Mouse (Mus musculus) CH12.LX (cell line): ENCODE measurements at regions not wholly inside any gene's neighbourhood (a gene's known extent, or its start where the extent isn't known, plus 50 kb on each side); places are given as distances from the start of the nearest gene placed in this dataset.

Experiments used
- DNase-seq: peaks from one replicate; pipeline ENCODE4 v3.0.0-alpha.2; 2013; ENCODE audit errors: extremely low read depth
- H3K27ac ChIP-seq: 2 replicates; pipeline ENCODE4 v1.5.1; 2012; ENCODE audit warnings: low read depth, mild to moderate bottlenecking, control low read depth, moderate library complexity; ENCODE audit not compliant: insufficient read depth
- H3K27me3 ChIP-seq: replicated peaks from 2 replicates; pipeline ENCODE3; 2012; ENCODE audit warnings: inconsistent platforms
- H3K36me3 ChIP-seq, 2 experiments: replicated peaks in 1 of 2; 2 replicates each; pipeline versions ENCODE3 to v1.6.1; 2012; ENCODE audit warnings: inconsistent platforms in 1 of 2, low read length in 1 of 2, mild to moderate bottlenecking in 1 of 2, mixed read lengths in 1 of 2, moderate library complexity in 1 of 2; ENCODE audit not compliant: control insufficient read depth in 1 of 2, insufficient read depth in 1 of 2
- H3K4me1 ChIP-seq, 2 experiments: 2 replicates each; pipeline ENCODE4 v1.6.1; 2012; ENCODE audit warnings: inconsistent platforms in 1 of 2, moderate library complexity in 1 of 2; ENCODE audit not compliant: insufficient read depth in 2 of 2, control insufficient read depth in 1 of 2
- H3K4me2 ChIP-seq: 2 replicates; pipeline ENCODE4 v1.6.1; 2012; ENCODE audit warnings: low read depth, mild to moderate bottlenecking, control low read depth; ENCODE audit not compliant: poor library complexity, insufficient read depth, severe bottlenecking
- H3K4me3 ChIP-seq, 3 experiments: fragments of 150-350 bp in 1 of 3; sonication (generic) in 1 of 3; replicated peaks in 1 of 3; 2 replicates each; pipeline versions ENCODE3 to v1.5.1; 2011 to 2012; ENCODE audit warnings: low read depth in 2 of 3, low read length in 2 of 3, mild to moderate bottlenecking in 2 of 3, moderate library complexity in 2 of 3, control low read depth in 1 of 3, improper control_type of control experiment in 1 of 3, inconsistent platforms in 1 of 3, mixed read lengths in 1 of 3; ENCODE audit not compliant: poor library complexity in 1 of 3
- H3K79me2 ChIP-seq: replicated peaks from 2 replicates; pipeline ENCODE4 v1.6.1; 2012; ENCODE audit warnings: mild to moderate bottlenecking, moderate library complexity; ENCODE audit not compliant: control insufficient read depth, poor library complexity, insufficient read depth, severe bottlenecking; ENCODE audit errors: extremely low read depth
- H3K9ac ChIP-seq: 2 replicates; pipeline ENCODE4 v1.6.1; 2012; ENCODE audit warnings: low read depth, mild to moderate bottlenecking, control low read depth, moderate library complexity; ENCODE audit not compliant: insufficient read depth
- H3K9me3 ChIP-seq: replicated peaks from 2 replicates; pipeline ENCODE3; 2012; ENCODE audit warnings: low read length, inconsistent platforms, mixed read lengths
- CHD1 ChIP-seq: IDR thresholded peaks from 2 replicates; pipeline ENCODE4 v1.6.1; 2012; ENCODE audit warnings: low read depth, low read length, improper control_type of control experiment, inconsistent platforms
- CTCF ChIP-seq, 2 experiments: IDR thresholded peaks in 1 of 2; conservative IDR thresholded peaks in 1 of 2; 2 replicates each; pipeline ENCODE4 v1.5.1; 2011 to 2012; ENCODE audit warnings: low read depth in 2 of 2, low read length in 2 of 2, improper control_type of control experiment in 1 of 2, inconsistent platforms in 1 of 2, mild to moderate bottlenecking in 1 of 2, moderate library complexity in 1 of 2
- ELF1 ChIP-seq: IDR thresholded peaks from 2 replicates; pipeline ENCODE4 v1.6.1; 2014; ENCODE audit warnings: low read depth, mild to moderate bottlenecking, inconsistent platforms, low read length, improper control_type of control experiment
- ETS1 ChIP-seq: conservative IDR thresholded peaks from 2 replicates; pipeline ENCODE4 v1.6.1; 2012; ENCODE audit warnings: low read depth, mild to moderate bottlenecking, inconsistent platforms, low read length, improper control_type of control experiment, moderate library complexity
- KAT2A ChIP-seq: IDR thresholded peaks from 2 replicates; pipeline ENCODE4 v1.6.1; 2012; ENCODE audit warnings: low read length, improper control_type of control experiment, inconsistent platforms; ENCODE audit not compliant: insufficient replicate concordance
- MAFK ChIP-seq: IDR thresholded peaks from 2 replicates; pipeline ENCODE4 v1.6.1; 2011; ENCODE audit warnings: low read length, improper control_type of control experiment; ENCODE audit not compliant: insufficient replicate concordance
- MAX ChIP-seq: IDR thresholded peaks from 2 replicates; pipeline ENCODE4 v1.6.1; 2011; ENCODE audit warnings: low read length, improper control_type of control experiment
- MYC ChIP-seq: IDR thresholded peaks from 2 replicates; pipeline ENCODE4 v1.6.1; 2011; ENCODE audit warnings: low read depth, mild to moderate bottlenecking, improper control_type of control experiment, low read length
- NELFE ChIP-seq: IDR thresholded peaks from 2 replicates; pipeline ENCODE4 v1.6.1; 2011; ENCODE audit warnings: low read depth, low read length, improper control_type of control experiment
- RAD21 ChIP-seq: IDR thresholded peaks from 2 replicates; pipeline ENCODE4 v1.6.1; 2011; ENCODE audit warnings: low read depth, mild to moderate bottlenecking, low read length, improper control_type of control experiment, moderate library complexity
- RCOR1 ChIP-seq: conservative IDR thresholded peaks from 2 replicates; pipeline ENCODE4 v1.6.1; 2012; ENCODE audit warnings: low read depth, mild to moderate bottlenecking, inconsistent platforms, low read length, improper control_type of control experiment
- SIN3A ChIP-seq: IDR thresholded peaks from 2 replicates; pipeline ENCODE4 v1.6.1; 2012; ENCODE audit warnings: low read length, improper control_type of control experiment, inconsistent platforms
- USF2 ChIP-seq: conservative IDR thresholded peaks from 2 replicates; pipeline ENCODE4 v1.6.1; 2011; ENCODE audit warnings: low read depth, low read length, improper control_type of control experiment
- ZKSCAN1 ChIP-seq: IDR thresholded peaks from 2 replicates; pipeline ENCODE4 v1.6.1; 2012; ENCODE audit warnings: low read depth, inconsistent platforms, low read length, improper control_type of control experiment, borderline replicate concordance
- ZMIZ1 ChIP-seq: IDR thresholded peaks from 2 replicates; pipeline ENCODE4 v1.6.1; 2012; ENCODE audit warnings: low read depth, mild to moderate bottlenecking, inconsistent platforms, low read length, improper control_type of control experiment
- dilution Hi-C: fragments of 300-500 bp; cut with MboI; formaldehyde crosslinking; loops from 2 replicates; pipeline ENCODE4 v1.14.3; 2020; ENCODE audit warnings: low sequenced_read_pairs; ENCODE audit not compliant: extremely low pct_unique_long_range_greater_than_20kb, extremely low pct_ligation_motif_present
- in situ Hi-C: fragments of 300-500 bp; cut with MboI; formaldehyde crosslinking; loops from 3 replicates; pipeline ENCODE4 v1.14.3; 2019; ENCODE audit warnings: low sequenced_read_pairs, low pct_ligation_motif_present, low pct_unique_long_range_greater_than_20kb, mixed read lengths

- H3K36me3 ChIP-seq = no peaks in the 10 kb centered on the region
- H3K4me3 ChIP-seq = no peak overlapping the region
- no peaks in the 10 kb centered on the region for H3K79me2 ChIP-seq
- DNase-seq = no peak
- no peak overlapping the region for H3K27ac ChIP-seq
- in situ Hi-C loops = no loop called here
- no peaks in the 10 kb centered on the region for H3K4me1 ChIP-seq
- no peak for TF ChIP-seq CTCF (conservative IDR thresholded peaks at IDR 0.05 in 1 of 2, IDR thresholded peaks at IDR 0.05 in 1 of 2; ENCODE audit: low read depth in 2 of 2, low read length in 2 of 2)
- TF ChIP-seq, all 38 proteins: peak for 0
- Histone ChIP-seq H3K9me3 (no peaks in the 10 kb centered on the region), H3K27me3 (no peaks in the 10 kb centered on the region), H3K4me2 (no peak overlapping the region), H3K9ac (no peak overlapping the region)
- dilution Hi-C loops = no loop called here
These were observed 262.2 kb downstream of the Meis1 start for GRCm38 (mm10) chr11:18756576-18756975.

DNA sequence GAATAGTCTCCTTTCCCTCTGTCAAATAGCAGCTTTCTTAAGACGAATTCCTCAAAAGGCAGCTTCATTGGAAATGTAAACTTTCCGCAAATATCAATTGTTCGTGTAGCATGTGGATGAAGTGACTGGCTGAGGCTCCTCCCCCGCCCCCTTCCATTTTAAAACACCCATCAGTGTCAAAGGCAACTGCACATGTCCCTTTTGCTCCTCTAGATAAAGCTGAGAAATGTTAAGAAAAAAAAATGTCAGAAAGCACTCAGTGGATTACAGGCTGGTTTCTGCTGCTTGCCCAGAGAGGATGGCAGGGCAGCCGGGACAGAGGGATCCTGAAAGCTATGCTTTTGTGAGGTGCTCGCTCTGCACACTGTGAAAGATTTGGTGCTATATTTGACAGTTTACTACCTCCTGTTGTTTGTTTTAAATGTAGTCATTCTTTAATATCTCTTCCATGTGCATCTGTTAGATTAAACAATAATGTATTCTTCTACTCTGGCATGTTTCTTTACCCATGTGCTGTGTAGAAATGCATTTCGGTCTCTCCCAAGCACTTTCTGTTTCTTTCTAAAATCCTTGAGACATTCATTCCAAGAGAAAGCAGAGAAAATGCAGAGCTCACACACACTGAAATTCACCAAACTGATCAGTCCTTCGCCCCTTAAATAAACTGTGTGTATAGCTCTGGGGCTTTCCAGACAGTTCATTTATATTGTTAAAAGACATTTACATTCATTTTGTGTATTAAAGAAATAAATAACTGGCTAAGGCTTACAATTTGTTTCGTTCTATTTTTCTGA lies 263.9 kb downstream of the Meis1 start:
- no peaks in the 10 kb centered on the region for H3K36me3 ChIP-seq
- H3K27ac ChIP-seq = no peak overlapping the region
- H3K4me3 ChIP-seq = no peak overlapping the region
- H3K9me3 ChIP-seq = no peaks in the 10 kb centered on the region
- H3K79me2 ChIP-seq = no peaks in the 10 kb centered on the region
- H3K4me1 ChIP-seq = no peaks in the 10 kb centered on the region
- H3K9ac ChIP-seq = no peak overlapping the region
- TF ChIP-seq ETS1 = no peak
- H3K27me3 ChIP-seq = no peaks in the 10 kb centered on the region
- no peak for DNase-seq
- peak overlapping the region; percentile 11 for H3K4me2 ChIP-seq
- dilution Hi-C loops (no loop called here), in situ Hi-C loops (no loop called here)

DNA sequence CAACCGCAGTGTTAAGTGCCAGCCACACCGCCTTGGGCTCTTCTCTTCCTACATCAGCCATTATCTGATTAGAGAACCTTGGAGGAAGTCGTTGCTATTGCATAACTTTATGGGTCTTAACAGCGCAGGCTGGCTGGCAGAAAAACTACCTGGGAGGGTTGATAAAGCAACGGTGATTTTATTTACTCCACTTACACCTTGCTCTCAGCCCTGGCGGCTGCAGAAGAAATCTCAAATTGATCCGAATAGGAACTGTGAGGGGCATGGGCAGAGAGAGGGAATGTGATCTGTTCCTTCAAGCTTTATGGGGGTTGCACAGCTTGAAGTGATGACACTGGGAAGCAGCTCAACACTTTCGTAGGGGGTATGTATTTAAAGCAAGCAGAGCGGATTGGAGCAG lies 264.9 kb downstream of the Meis1 start:
- Histone ChIP-seq H3K9me3 (no peaks in the 10 kb centered on the region), H3K79me2 (no peaks in the 10 kb centered on the region), H3K27me3 (no peaks in the 10 kb centered on the region), H3K36me3 (no peaks in the 10 kb centered on the region), H3K4me3 (no peak overlapping the region), H3K27ac (no peak overlapping the region), H3K4me1 (no peaks in the 10 kb centered on the region), H3K4me2 (no peak overlapping the region; the same call in 1 of the 2 replicates), H3K9ac (no peak overlapping the region)
- no peak for TF ChIP-seq ETS1
- TF ChIP-seq MAX = no peak
- no peak for TF ChIP-seq RAD21
- TF ChIP-seq CHD1 = no peak
- no peak for TF ChIP-seq ZMIZ1
- TF ChIP-seq ELF1 = no peak
- TF ChIP-seq USF2 = no peak
- no peak for TF ChIP-seq ZKSCAN1
- TF ChIP-seq SIN3A = no peak
- no peak for TF ChIP-seq NELFE
- TF ChIP-seq MAFK = no peak
- no peak for TF ChIP-seq MYC
- TF ChIP-seq RCOR1 = no peak
- no peak for TF ChIP-seq KAT2A
- in situ Hi-C loops = no loop called here
- DNase-seq = no peak
- dilution Hi-C loops = no loop called here
